Mouse (Mus musculus) embryo, embryonic 10 days (tissue): ENCODE measurements at regions not wholly inside any gene's neighbourhood (a gene's known extent, or its start where the extent isn't known, plus 50 kb on each side); places are given as distances from the start of the nearest gene placed in this dataset.
"Not testable (repeated sequence)": the region's sequence is repeated elsewhere in the genome, so short reads cannot be mapped to it uniquely, and the experiment has no call there.

Source experiments
- DNase-seq: peaks from one replicate; pipeline ENCODE4 v3.0.0-alpha.2; 2015; ENCODE audit warnings: low spot score

DNA sequence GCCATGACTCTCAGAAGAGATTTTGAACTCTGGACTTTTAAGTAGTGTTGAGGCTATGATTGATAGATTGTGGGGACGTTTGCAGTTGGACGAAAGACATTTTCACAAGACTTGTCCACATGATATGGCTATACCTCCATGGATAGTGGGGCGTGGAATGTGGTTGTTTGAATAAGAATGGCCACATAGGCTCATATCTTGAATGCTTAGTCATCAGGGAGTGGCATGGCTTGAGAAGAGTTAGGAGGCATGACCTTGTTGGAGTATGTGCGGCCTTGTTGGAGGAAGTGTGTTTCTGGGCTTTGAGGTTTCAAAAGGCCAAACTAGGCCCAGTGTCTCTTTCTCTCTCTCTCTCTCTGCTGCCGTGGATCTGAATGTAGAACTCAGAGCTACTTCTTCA lies 204.7 kb upstream of the Pclo start:
- DNase-seq, result no peak

DNA sequence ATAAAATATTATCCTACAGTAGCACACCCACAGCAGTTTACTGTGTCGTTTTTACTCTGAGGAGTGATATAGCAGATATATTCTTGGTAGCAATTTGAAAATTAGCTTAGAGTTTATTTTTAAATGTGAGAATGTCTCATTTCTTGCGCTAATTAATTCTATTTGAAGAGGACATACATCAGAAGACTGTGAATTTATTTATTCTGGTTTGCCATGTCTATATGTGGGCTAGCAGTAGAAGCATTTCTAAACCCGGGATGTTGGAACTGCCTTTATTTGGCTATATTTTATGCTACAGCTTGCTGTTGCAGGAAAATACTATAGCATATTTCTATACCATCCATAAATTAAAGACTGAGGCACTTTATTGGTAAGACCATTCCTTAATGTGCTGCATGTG lies 203.0 kb upstream of the Pclo start:
- DNase-seq, result no peak

DNA sequence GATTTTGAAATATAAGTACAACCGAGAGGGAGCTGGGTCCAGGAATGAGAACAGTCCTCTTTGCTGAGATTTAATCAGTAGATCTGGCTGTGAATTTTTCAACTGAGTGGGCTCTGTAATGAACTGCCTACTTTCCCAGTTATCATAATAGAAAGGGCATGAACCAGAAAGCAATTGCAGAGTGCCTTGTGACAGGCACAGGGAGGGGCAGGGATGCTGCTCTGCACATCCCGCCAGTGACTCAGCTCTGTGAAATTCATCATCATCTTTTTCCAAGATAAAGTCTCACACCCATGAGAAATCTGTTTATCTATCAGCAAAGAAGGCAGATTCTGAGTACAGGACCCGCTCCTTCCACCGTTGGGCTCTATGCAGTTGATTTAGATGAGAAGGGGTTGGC lies 194.5 kb upstream of the Pclo start:
- no peak for DNase-seq

- DNase-seq, result no peak
These were observed 192.7 kb upstream of the Pclo start for GRCm38 (mm10) chr5:14322000-14322399.

GRCm38 (mm10) chr5:14360446-14360845 lies 154.3 kb upstream of the Pclo start:
- DNase-seq, result no peak

DNA sequence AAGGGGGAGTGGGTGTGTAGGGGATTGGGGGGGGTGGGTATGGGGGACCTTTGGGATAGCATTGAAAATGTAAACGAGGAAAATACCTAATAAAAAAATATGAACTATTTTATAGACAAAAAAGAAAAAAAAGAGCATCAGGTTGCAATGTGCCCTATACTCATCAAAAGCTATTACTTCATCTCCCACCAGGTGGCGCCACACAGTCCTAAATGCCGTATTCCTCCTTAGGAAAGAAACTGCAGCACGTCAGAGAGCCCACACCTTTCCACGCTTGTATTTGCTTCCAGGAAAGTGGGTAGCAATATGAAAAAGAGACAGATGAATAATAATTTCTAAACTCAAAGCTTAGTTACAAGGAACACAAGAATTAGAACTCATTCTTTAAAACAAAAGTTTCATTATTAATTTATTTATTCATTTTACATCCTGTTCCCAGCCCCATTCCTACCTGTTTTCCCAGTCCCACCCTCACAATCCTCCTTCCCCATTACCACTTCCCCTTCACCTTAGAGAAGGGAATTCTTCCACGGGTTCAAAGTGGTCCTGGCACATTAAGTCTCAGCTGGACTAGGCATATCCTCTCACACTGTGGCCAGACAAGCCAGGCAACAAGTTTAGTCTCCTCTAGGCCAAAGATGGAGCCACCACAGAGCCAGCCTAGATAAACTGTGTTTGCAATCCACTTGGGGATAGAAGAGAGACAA lies 125.4 kb upstream of the Pclo start:
- DNase-seq, result peak; percentile 86

DNA sequence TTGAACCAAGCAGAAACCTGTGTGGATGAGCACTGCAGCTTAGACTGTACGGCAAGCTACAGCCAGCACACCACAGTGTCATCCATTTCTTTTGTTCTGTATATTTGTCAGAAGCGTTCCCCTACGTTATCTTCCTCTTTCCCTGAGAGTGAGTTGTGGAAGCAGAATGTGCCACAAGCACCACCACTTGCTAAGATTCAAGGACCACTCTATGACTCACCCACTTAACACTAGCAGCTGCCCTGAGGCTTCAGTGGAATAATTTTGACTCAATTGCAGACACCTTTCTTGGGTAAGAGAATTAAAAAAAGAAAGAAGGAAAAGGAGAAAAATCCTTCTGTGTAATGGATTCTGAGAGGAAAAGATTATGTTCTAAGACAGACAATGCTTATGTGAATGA lies 122.9 kb upstream of the Pclo start:
- DNase-seq, result no peak

DNA sequence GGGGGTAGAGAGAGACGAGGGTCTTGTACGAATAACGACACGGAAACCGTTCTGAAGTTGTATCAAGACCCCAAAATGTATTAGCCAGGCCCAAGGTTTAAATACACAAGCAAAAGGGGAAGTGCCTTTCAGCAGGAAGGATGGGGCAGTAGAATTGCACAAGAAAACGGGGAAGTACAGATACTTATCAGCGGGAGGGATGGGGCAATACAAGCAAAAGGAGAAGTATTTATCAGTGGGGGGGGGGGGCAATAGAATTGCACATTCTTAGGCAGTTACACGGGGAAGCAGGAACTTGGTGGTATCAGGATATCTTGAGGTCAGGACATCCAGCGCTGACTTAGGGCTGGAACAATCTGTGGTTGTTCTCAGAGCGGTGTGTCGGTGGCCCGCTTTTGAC lies 111.3 kb upstream of the Pclo start:
- not testable (repeated sequence) for DNase-seq

DNA sequence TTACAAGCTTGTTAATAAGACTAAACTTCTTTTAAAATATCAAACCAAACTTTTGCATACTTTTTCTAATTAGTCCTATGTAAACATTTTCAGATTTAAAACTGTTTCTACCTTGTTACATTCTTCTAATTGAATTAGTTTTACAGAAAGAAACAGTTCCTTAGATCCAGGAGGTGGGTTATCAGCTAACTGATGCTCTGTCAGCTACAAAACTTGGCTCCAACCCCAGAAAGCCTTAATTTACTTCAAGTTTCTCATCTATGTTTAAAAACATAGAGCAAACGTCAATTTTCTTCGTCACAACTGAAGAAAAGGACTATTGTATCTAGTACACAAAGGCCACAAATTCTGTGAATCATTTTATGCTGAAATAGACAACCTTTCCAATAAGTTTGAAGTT lies 110.4 kb upstream of the Pclo start:
- DNase-seq, result no peak

DNA sequence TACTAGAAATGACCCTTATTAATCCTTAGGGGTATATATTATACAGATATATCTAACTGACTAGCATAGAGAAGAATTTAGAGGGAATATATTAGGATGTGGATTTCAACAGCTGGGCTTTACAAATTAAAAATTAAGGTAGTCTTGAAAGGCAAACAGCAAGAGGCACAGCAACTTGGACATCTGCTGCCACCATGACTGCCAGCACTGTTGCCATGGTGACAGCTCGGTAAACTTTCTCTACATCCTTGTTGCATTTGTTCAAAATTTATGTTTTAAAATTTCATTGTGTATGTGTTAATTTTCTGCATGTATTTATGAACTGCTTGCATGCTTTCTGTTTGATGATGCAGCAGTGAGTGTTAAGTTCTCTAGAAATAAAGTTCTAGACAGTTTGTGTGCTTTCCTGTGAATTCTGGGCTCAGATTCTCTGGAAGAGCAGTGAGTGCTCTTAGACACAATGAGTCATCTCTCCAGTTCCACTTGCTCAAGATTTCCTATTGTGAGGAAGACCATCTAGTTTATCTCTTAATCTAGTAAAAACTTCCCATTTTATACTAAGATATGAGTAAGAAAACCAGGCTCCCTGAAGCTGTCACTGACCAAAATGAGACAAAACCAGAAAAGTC lies 99.4 kb upstream of the Pclo start:
- DNase-seq, result no peak

GRCm38 (mm10) chr5:14453082-14453481 lies 61.6 kb upstream of the Pclo start:
- DNase-seq, result no peak
